Mouse (Mus musculus): ENCODE measurements around the gene Dnaja1.

Dnaja1 gene

DNA sequence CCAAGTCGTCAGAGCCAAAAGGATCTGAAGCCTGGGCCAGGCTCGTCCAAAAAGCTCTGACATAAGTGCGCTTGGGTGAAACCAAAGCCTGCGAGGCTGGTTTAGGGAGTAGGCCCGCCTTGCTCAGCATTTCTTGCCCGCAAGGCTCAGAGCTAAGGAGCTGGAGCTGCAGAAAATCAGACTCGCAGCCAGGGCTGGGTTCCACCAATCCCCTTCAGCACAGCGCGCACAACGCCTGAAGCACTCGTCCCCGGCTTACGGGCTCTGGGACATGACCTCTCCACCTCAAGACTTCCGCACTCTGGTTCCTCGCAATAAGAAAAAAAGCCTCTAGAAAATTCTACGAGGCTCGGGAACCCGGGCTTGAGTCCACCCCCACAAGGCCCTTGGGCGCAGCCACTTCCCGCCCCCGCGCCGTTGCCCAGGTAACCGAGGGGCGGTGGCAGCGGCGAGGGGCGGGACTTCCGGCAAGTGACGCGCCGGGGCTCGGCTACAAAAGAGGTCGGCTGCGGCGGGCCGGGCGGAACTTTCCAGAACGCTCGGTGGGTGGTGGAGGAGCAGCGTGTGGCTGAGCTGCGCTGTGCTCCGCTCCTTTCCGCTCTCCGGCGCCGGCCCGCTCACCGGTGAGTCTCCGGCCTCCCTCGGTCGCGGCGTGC lies at the start of gene Dnaja1:
Gene Dnaja1, plus strand, starts transcription at position 140 of the 656 bp plus-strand sequence.
- DNase-seq (ENCODE audit: low spot score) = peak; percentile 97

DNA sequence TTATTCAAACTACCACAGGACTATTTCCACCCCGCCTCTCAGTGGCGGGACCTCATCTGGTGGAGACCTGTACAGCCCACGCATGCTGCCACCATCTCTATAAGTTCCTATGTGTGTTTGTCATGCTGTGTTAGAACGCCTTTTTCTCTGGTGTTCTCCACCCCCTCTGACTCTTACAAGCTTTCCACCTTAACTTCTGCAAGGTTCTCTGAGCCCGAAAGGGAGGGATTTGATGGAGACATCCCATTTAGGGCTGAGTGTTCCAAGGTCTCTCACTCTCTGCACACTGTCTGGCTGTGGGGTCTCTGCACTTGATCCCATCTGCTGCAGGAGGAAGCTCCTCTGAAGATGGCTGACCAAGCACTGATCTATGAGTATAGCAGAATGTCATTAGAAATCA lies 48.4 kb upstream of the Dnaja1 start:
- DNase-seq (ENCODE audit: low spot score) = no peak

DNA sequence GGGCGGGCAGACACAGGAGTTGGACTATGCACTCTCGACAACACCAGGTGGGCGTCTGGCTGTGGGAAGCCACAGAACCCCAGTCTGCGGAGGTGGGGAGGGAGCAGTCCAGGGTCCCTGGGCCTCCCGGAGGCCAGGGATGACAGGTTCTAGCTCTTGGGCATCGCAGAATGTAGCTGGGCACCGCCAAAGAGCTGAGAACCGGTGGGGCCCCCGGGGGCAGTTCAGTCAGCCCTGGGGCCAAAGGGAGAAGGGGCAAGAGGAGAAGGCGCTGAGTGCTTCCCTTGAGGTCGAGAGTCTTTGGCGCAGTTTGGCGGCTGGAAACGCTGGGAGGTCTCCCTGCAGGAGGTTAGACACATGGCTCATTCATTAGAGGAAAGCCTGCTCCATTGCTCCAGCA lies 45.6 kb upstream of the Dnaja1 start:
- DNase-seq (ENCODE audit: low spot score) = no peak

DNA sequence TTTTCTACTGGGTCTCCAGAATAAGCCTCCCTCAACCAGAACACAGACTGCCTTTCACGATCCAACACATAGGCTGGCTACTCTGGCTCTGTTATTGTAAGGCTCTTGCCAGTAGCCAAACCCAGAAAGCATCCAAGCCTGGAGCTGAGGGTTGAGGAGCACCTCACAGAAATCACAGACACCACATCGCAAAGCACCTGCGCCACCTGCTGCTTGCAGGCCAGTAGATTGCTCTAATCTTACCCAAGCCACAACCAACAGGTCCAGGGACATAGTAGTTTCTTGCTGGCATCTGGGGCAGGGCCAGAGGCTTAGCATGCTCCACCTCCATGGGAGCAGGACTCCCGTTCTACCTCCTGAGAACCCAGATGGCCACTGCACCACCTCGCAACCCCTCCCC lies 44.8 kb upstream of the Dnaja1 start:
- DNase-seq (ENCODE audit: low spot score) = no peak

DNA sequence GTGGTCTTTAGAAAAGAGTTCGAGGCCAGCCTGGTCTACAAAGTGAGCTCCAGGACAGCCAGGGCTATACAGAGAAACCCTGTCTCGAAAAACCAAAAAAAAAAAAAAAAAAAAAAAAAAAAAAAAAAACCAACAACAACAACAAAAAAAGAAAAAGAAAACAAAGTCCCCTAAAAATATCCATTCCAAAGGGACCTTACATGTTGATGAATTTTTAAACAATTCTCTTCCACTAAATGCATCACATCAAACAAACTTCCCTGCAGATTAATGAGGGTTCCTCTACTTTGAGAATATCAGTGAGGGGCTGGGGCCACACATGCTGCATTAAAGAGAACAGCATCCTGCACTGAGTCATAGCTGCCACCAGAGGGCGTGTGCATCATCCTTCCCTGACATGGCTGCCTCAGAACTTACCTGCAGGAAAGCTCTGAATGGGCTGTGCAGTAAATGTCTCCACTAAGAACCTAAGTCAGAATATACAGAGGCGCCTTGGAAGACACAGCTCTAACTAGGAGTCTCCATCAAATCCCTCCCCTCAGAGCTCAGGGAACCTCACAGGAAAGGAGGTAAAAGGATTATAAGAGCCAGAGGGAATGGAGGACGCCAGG lies 41.6 kb upstream of the Dnaja1 start:
- no peak for DNase-seq (ENCODE audit: low spot score)

DNA sequence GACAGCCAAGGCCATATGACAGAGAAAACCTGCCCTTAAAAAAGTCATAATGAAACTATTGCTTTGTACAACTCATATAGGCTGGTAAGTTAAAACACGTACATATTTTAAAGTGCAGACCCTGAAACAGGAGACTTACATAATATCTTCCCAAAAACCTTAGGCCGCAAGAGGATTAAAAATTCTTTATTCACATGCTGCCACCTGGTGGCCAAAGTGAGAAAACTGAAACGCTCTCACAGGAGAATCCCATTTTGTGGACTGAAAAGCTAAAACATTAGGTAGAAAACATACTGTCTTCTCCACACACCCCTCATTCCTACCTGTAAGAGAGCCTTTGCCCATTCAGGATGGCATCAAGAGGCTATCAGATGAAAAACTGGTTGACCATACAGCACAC lies 40.0 kb upstream of the Dnaja1 start:
- no peak for DNase-seq (ENCODE audit: low spot score)

DNA sequence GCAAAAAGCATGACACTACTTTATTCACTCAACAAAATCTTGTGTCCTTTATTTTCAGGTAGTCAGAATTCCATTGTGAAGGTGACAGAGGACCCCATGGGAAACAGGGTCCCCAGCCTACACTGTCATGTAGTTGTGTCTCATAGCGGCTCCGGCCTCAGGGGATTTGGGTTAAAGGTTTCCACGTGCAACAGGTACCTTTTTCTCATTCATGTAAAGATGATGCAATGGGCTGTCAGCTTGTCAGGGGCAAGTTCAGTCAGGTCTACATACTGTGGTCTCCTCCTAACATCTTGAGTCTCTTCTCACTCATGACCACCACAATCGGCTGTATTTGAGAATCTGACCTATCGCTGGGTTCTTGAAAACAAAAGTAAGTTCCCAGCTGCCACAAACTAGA lies 39.6 kb upstream of the Dnaja1 start:
- no peak for DNase-seq (ENCODE audit: low spot score)

DNA sequence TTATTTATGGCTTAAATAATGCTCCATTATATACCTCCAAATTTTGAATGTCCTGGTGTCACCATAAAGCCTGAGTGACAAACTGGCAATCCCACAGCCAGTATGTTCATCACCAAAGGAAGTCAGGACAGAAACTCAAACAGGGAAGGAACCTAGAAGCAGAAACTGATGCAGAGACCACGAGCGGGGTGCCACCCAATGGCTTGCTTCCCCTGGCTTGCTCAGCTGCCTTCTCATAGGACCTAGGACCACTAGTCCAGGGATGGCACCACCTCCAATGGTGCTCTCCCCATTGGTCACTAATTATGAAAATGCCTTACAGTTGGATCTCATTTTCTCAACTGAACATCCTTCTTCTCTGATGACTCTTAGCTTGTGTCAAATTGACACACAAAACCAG lies 38.6 kb upstream of the Dnaja1 start:
- DNase-seq (ENCODE audit: low spot score) = no peak

DNA sequence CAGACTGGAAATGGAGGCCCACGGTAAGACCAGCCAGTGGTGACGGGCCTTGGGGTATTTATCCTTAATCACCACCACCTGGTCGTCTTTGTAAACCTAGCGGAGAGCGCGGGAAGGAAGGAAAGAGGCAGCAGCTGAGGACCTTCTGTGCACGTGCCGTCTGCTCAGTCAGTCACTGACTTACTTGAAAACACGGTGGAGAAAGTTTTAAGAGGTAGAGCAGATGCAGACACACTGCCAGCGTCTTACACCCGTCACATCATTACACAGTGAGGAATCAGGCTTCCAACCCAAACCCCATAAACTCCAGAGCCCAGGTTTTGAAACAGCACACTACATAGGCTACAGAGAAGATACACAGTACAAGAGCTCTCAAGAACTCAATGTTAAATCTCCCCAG lies 30.9 kb upstream of the Dnaja1 start:
- DNase-seq (ENCODE audit: low spot score) = no peak

DNA sequence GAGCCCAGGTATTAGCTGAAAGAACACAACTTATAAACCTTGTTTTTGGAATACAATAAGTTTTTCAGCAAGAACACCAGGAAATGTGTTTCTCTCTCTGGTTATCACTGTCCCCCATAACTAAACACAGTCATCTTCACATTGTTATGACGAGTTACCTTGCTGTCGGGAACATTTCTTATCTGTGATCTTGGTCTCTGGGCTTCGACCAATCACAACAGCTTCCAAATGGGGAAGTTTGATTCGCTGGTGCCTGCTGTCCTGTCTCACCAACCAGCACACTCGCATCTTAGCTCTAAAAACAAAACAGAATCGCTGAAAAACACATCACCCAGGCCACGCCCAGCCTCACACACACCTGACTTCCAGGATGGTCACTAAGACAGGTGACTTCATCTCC lies 24.9 kb upstream of the Dnaja1 start:
- DNase-seq (ENCODE audit: low spot score) = no peak

DNA sequence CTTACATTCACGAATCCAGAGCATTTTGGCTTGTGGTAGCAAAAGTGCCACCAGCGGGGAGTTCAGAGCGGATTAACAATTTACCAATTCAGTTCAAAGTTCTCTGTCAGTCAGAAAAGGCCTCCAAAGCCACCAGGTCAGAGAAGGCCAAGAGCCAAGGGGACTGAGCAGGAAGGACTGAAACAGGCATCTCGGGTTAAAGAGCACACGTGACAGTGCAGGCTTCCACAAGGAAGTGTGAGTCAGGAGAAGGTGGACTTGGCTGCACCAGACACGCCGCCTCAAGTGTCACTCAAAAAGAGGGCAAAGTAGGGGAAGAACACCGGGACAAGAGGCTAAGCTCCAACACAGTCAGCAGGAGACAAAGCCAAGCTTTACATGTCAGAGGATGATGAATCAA lies 21.7 kb upstream of the Dnaja1 start:
- no peak for DNase-seq (ENCODE audit: low spot score)

DNA sequence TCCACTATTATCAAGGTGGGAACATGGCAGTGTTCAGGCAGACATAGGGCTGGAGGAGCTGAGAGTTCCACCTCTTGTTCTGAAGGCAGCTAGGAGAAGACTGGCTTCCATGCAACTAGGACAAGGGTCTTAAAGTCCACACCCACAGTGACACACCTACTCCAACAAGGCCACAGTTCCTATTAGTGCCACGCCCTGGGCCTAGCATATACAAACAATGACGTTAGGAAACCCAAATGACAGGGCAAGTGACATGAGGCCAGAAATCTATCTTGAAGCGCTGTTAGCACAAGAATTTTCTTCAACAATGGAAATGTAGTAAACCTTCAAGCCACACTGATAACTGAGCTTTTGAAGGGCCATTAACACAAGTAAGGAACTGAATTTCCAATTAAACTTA lies 20.2 kb upstream of the Dnaja1 start:
- no peak for DNase-seq (ENCODE audit: low spot score)

DNA sequence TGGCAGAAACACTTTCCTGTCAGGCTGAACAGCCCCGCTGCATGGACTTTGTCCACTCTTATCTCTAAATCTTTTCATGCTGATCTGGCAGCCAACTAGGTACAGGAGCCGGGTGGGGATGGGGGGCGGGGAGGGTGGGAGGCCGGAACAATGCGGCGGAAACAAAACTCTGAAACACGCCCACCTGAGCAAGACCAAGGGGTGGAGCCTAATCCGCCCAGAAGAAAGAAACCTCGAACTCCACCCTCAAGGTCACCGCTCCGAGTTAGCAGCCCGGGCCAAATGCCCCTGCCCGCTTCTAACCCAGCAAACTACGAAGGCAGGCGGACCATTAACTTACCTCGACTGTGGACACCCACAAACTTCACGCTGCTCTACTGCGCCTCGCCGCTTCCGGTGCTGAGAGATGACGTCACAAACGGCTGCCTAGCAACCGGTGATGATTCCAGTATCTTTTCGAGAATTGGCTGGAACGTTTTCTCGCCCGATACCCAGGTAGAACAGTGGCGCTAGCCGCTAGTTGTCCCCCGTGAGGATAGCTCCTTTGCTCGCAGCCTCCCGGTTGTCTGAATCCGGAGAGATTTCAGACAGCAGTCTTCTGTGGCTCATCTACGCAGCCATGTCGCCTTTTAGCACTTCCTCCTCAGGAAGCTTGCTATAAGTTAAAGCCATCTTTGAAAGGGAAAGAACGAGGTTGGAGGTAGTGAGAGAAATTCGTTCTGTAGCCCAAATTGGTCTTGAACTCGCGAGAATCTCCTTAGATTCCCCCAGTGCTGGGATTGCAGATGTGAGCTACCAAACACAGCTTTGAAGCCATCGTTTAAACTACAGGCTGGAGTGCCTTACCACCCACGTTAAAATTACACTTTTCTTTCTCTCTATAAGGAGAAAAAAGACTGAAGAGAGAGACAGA lies 18.9 kb upstream of the Dnaja1 start, which contains the start of gene Aptx:
Gene Aptx, minus strand, starts transcription at position 398 of the 913 bp plus-strand sequence.
- DNase-seq (ENCODE audit: low spot score) = peak; percentile 83

DNA sequence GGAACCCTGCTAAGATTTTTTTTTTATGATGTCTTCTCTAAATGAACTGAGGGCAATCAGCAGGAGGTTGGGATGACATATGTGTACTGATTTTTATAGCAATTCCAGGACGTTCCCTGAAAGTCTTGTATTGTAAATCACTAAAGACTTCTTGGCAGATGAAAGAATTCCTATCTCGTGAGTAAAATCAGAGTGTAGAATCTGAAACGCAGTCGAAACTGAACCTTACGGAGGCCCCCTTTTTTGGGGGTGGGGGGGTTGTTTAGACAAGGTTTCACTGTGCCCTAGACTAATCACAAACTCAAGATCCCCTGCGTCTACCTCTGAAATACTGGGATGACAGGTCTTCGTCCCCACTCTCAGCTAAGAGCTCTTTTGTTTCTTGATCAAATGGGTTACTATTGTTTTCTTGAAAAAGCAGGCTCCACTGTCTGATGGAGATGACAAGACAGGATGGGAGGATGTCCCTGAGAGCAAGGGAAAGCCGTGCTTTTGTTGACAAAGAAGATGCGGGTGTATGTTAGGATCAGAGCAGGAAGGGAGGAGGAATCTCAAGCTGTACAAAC lies 18.2 kb upstream of the Dnaja1 start:
- no peak for DNase-seq (ENCODE audit: low spot score)

DNA sequence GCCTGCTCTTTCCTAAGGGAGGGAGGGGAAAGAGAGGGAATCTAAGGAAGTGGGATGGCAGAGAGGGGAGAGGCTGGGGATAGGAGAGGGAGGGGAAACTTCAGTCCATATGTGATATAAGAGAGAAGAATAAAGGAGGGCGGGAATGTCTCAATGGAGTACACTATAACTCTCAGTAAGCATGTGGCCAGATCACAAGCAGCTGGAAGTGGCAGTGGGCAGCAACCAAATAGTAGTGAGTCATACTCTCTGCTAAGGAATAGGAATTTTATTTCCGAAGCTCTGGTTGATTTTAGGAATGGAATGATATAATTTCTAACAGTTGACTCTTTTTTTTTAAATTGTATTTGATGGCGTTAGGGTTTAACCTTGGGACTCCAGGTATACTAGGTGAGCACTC lies 4.8 kb upstream of the Dnaja1 start:
- DNase-seq (ENCODE audit: low spot score) = no peak

DNA sequence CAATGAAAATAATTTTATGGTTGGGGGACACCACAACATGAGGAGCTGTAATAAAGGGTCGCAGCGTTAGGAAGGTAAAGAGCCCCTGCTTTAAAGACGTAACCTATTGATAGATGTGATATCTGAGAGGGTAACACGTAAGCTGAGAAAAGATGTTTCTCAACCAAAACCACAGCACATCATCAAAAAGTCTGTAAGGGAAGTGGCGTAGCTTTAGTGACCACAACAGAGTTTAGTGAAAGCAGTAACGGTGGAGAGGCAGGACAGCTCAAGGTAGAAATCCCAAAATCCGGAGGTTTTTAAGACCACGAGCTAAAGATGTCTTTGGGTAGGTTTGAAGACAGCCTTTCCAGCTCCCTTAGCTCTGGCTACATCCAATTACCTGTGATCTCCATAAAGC lies 1.0 kb upstream of the Dnaja1 start:
- DNase-seq (ENCODE audit: low spot score) = no peak

DNA sequence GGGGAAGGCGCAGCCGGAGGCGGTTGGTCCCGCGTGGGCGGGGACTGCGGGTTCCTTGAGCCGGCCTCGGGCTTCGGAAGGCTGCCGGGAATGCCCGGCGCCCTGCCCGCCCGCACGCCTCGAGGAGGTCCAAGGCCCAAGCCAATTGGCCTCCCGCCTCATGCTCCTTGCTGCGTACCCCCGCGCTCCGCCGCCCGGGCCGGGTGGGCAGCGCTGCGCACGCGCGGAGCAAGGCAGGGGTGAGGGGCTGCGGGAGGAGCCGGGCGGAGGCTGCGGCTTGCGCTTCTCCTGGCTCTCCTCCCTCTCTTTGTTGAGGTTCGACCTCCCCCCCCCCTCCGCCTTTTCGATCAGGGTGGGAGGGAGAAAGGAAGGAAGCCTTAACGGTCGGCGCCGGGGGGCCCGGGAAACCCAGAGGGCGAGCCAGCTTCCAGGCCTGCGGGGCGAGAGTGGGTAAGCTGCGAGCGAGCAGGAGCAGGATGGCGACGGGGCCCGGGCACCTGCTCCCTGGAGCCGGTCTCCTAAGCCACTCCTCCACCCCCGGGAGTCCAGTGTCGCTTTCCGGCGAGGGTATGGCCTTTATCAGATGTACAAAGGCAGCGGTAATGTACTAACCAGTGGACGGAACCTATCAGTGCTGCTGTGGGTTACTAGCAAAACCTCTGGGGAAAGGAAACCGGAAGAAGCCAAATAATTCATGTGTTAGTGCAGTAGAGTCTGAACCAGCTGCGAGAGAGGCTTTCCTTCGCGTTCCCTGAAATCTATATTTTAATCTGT lies 924 bp downstream of the Dnaja1 start:
- peak; percentile 36 for DNase-seq (ENCODE audit: low spot score)

DNA sequence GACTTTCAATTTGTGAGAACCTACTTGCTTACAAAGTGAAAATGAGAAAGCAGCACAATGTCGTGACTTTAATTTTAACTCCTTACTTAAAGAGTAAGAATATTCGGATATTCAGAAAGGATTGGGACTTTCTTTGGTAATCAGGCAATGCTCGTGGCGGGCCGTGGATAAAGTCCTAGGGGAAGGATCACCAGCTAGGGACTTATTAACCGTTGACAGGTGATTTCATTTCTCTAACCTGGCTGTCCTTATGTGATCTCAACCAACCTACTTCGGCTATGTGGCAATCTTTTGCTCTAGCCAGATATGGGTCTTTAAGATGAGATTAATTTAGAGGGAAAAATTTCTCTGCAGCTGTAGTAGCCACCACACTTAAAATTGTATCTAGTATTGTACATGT lies 3.2 kb downstream of the Dnaja1 start:
- no peak for DNase-seq (ENCODE audit: low spot score)

DNA sequence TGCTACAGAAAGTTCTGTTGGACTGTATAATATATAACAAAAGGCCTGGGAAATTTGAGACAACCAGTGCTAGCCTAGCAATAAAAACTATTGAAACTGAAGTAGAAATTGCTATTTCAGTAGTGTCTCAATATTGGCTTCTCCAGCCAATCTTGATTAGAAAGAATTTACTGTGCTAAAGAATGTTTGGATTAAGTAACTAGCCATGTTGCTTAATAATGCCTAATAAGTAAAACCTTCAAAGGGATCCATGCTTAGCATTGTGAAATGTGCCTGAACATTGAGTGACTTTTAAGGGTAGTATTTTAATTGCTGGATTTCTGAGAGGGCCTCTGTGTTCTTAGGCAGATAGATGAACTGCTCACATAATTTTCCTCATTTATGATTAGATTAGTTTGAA lies 3.6 kb downstream of the Dnaja1 start:
- no peak for DNase-seq (ENCODE audit: low spot score)

DNA sequence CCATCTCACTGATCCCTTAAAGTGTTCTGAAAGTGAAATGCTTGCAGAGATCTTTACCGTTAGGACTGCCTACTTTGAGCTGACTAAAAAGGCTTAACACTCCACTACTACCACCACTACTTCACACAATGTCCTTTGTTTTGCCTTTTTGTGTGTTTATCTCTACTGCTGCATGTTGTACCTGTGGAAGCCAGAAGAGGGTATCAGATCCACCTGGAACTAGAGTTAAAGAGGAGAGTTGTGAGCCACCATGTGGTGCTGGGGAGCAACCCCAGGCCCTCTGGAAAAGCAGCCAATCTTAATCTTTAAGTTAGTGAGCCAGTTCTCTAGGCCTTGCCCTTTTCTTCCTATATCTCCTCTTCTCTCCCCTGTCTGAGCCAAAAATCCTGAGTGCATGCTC lies 5.3 kb downstream of the Dnaja1 start:
- no peak for DNase-seq (ENCODE audit: low spot score)

DNA sequence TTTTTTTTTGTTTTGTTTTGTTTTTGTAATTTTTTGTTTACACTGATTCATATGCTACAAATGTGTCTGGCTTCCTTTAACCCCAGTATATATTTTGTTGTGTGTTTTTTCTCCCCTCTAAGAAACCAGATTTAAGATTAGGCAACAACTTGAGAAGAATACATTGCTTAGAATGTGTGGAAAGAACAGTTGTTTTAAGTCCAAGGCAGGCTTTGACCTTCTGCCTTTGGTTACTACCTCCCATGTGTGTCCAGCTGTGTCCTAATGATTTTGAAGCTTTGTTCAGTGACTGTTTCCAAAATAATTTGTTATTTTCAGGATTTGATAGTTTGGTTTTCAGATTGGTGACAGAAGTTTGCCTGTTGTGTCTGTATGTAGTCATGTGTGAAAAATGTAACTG lies 9.3 kb downstream of the Dnaja1 start:
- no peak for DNase-seq (ENCODE audit: low spot score)

DNA sequence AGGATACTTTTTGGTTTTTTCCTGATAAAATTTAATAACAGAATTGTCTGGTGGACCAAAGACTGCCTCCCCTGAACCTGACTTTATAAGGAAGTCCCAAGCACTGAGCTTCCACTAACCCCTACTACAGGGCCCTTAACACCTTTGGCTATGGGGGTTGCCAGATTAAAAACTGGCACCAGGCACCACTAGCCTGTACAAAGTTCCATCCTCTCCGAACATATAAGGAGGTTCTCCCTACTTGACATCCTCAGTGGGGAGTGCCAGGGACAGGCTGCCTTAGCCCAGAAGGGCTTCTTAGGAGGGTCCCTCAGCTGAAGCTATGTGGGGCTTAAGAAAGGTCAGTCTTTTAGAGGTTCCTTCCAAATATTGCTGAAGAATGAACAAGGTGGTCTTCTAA lies 13.4 kb downstream of the Dnaja1 start:
- no peak for DNase-seq (ENCODE audit: low spot score)

Measured in urinary bladder, postnatal 10 days (tissue).